Mouse (Mus musculus) midbrain, embryonic 12.5 days (tissue): ENCODE measurements around the gene Klhl3. TPM values are rescaled to one million over a fixed set of nuclear protein-coding genes. Genes with fewer than 3 reads are reported as not detected.
A peak's percentile ranks its signal among the peaks of the same experiment; 100 is the strongest.

Experiments
- ATAC-seq: fragments of 200-750 bp; cut with Nextera tagmentation; 2 replicates; pipeline ENCODE4 v1.8.0; 2017; ENCODE audit warnings: low read depth, moderate TSS enrichment, moderate library complexity; ENCODE audit not compliant: low FRiP score
- H3K27ac ChIP-seq: fragments of 300-500 bp; sonication (generic); replicated peaks from 2 replicates; pipeline ENCODE4 v1.5.1; 2016; ENCODE audit warnings: mild to moderate bottlenecking
- H3K27me3 ChIP-seq: fragments of 300-500 bp; sonication (generic); 2 replicates; pipeline ENCODE4 v1.6.1; 2016; ENCODE audit warnings: mild to moderate bottlenecking
- H3K36me3 ChIP-seq: fragments of 300-500 bp; sonication (generic); 2 replicates; pipeline ENCODE4 v1.6.1; 2016
- H3K4me1 ChIP-seq: fragments of 300-500 bp; sonication (generic); 2 replicates; pipeline ENCODE4 v1.6.1; 2016
- H3K4me2 ChIP-seq: fragments of 300-500 bp; sonication (generic); replicated peaks from 2 replicates; pipeline ENCODE4 v1.6.1; 2016; ENCODE audit warnings: mild to moderate bottlenecking, moderate library complexity
- H3K4me3 ChIP-seq: fragments of 300-500 bp; sonication (generic); 2 replicates; pipeline ENCODE4 v1.5.1; 2016; ENCODE audit warnings: mild to moderate bottlenecking
- H3K9ac ChIP-seq: fragments of 300-500 bp; sonication (generic); replicated peaks from 2 replicates; pipeline ENCODE4 v1.6.1; 2016; ENCODE audit warnings: mild to moderate bottlenecking, moderate library complexity
- H3K9me3 ChIP-seq: fragments of 300-500 bp; sonication (generic); 2 replicates; pipeline ENCODE4 v1.6.1; 2016; ENCODE audit warnings: mild to moderate bottlenecking
- WGBS: fragments of 180-500 bp; shearing (Covaris S2); methylation state at CpG from one replicate; pipeline ENCODE4 v1.1.7; 2016; 5-methylcytosine and 5-hydroxymethylcytosine counted together
- polyA plus RNA-seq: library from polyadenylated mRNA; unstranded; fragments of >200 nt; fragmentation: Nextera tagmentation; extraction: Ambion mirVana; gene quantifications from 2 replicates; pipeline ENCODE4 v1.2.1, GENCODE M21; 2016

Gene Klhl3
- polyA plus RNA-seq, 1 experiment from 2014 or later, result 4.3 TPM

DNA sequence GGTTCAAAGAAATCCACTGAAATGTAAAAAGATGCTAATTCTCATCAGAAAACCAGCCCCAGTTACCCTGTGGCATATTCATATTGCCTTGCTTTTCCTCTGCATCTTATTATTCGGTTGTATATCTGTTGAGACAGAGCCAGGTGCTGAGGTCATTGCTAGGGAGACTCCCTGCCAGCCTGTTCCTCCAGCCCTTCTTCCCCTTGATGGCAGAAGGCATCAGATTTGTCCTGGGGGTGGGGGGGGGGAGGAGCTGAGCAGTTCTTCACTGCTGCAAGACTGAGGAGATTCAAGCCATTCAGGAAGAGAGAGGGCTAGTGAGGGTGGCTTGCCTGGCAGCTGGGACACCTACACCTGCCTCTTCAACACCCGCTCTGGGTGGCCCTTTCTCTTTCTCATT is 101.9 kb downstream of the Klhl3 start:
- Histone ChIP-seq H3K27me3 (no peaks in the 10 kb centered on the region), H3K36me3 (0 out of 2 replicates have a peak, but pooled peaks cover 6% of the 10 kb centered on the region), H3K4me3 (no peak overlapping the region), H3K4me2 (no peak overlapping the region), H3K9ac (no peak overlapping the region), H3K9me3 (no peaks in the 10 kb centered on the region), H3K27ac (no peak overlapping the region), H3K4me1 (peaks cover 2% of the 10 kb centered on the region; the same call in 1 of the 2 replicates)
- ATAC-seq, result no peak
- 61% methylated on average over 2 of the region's 2 CpGs for WGBS

DNA sequence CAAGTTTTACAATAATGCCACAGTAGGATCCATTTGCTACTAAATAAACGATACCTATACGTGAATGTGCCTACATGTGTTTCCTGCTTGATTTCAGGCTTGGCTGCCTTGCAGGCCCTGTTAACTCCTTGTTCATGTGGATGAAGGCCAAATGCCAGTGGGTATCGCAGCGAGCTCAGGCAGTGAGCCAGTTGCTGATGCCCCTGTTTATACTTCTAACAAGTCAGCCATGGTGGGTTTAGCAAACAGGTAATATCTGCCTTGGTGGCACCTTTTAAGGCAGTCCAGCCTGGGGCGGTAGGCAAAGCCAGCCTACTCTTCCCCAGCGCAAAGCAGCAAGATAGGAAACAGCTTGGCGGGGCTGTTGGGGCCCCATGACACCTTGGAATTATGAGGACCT is 103.0 kb downstream of the Klhl3 start:
- H3K9ac ChIP-seq, result no peak overlapping the region
- 94% methylated on average over 7 of the region's 7 CpGs for WGBS
- no peaks in the 10 kb centered on the region for H3K9me3 ChIP-seq
- H3K4me3 ChIP-seq, result no peak overlapping the region
- H3K36me3 ChIP-seq, result 0 out of 2 replicates have a peak, but pooled peaks cover 6% of the 10 kb centered on the region
- H3K4me2 ChIP-seq, result no peak overlapping the region
- no peak overlapping the region for H3K27ac ChIP-seq
- no peak for ATAC-seq
- no peaks in the 10 kb centered on the region for H3K27me3 ChIP-seq
- H3K4me1 ChIP-seq, result peaks cover 2% of the 10 kb centered on the region; the same call in 1 of the 2 replicates

- no peaks in the 10 kb centered on the region for H3K27me3 ChIP-seq
- H3K9ac ChIP-seq, result no peak overlapping the region
- H3K36me3 ChIP-seq, result 0 out of 2 replicates have a peak, but pooled peaks cover 13% of the 10 kb centered on the region
- no peak for ATAC-seq
- no peaks in the 10 kb centered on the region for H3K9me3 ChIP-seq
- peaks cover 2% of the 10 kb centered on the region; the same call in 1 of the 2 replicates for H3K4me1 ChIP-seq
- no peak overlapping the region for H3K4me3 ChIP-seq
- WGBS, result 81% methylated on average over 13 of the region's 13 CpGs
- H3K27ac ChIP-seq, result no peak overlapping the region
- H3K4me2 ChIP-seq, result no peak overlapping the region
Observed at GRCm38 (mm10) chr13:58009275-58009674, 104.1 kb downstream of the Klhl3 start.

DNA sequence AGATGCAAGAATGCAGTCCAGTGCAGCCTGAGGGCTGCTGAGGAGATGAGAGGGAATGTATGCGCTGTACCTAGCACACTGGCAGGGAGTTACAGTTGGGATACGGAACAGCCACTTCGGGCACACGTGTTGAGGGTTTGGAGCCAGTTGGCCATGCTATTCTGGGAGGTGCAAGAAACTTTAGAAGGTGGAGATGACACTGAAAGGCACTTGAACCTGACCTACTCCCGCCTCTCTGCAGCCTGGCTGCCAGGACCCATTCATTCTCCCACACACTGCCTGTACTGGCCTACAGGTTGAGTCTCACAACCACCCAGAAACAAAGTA is 105.4 kb downstream of the Klhl3 start:
- Histone ChIP-seq H3K36me3 (peaks cover 7% of the 10 kb centered on the region; the same call in 1 of the 2 replicates), H3K4me1 (peaks cover 2% of the 10 kb centered on the region), H3K27me3 (no peaks in the 10 kb centered on the region), H3K4me3 (no peak overlapping the region), H3K9ac (no peak overlapping the region), H3K4me2 (no peak overlapping the region), H3K9me3 (no peaks in the 10 kb centered on the region), H3K27ac (no peak overlapping the region)
- WGBS, result 92% methylated on average over 5 of the region's 5 CpGs
- no peak for ATAC-seq

GRCm38 (mm10) chr13:58007256-58008037 is 105.9 kb downstream of the Klhl3 start:
- peaks cover 2% of the 10 kb centered on the region for H3K4me1 ChIP-seq
- H3K9ac ChIP-seq, result no peak overlapping the region
- H3K36me3 ChIP-seq, result peaks cover 7% of the 10 kb centered on the region; the same call in 1 of the 2 replicates
- H3K4me2 ChIP-seq, result no peak overlapping the region
- 68% methylated on average over 15 of the region's 16 CpGs for WGBS
- H3K27me3 ChIP-seq, result no peaks in the 10 kb centered on the region
- ATAC-seq, result no peak
- H3K9me3 ChIP-seq, result no peaks in the 10 kb centered on the region
- H3K27ac ChIP-seq, result no peak overlapping the region
- H3K4me3 ChIP-seq, result no peak overlapping the region

DNA sequence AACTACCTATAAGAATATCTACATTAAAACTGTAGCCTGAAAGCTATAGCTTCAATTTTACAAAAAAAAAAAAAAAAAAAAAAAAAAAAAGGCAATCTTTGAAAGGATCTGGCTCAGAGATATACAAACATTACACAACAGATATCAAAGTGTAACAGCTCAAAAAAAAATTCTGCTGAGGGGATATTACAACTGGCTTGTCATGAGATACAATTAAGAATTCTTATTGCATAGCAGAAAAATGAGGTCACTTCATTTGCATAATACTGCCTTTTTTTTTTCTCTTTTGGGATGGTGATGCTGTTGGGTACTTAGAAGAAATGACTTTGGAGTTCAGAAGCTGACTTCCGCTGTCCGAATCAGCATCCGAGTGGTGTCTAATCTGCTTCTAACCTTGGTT is 111.6 kb downstream of the Klhl3 start:
- no peak overlapping the region for H3K9ac ChIP-seq
- H3K27ac ChIP-seq, result no peak overlapping the region
- 81% methylated on average over 3 of the region's 3 CpGs for whole genome bisulfite sequencing

DNA sequence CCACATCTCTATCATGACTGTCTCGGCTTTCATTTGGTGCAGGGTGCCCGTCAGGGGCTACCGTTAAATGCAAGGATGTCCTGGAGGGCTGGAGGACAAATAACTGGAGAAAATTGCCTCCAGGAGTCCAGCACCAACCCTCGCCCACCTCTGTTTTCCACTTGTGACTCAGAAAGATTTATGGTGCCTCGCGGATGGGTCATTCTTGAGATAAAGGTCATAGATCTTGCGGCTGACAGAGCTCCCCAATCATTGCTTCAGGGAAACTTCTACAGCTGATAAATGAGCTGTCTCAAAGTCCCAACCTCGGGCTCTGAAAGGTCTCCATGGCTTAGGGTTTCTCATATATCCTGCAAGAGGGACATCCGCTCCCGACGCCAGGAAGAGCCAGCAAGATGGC is 116.9 kb downstream of the Klhl3 start:
- ATAC-seq, result no peak
- Histone ChIP-seq H3K27me3 (no peaks in the 10 kb centered on the region), H3K4me1 (no peaks in the 10 kb centered on the region), H3K4me2 (no peak overlapping the region), H3K9ac (no peak overlapping the region), H3K4me3 (no peak overlapping the region), H3K27ac (0 out of 2 replicates have a peak overlapping the region, but pooled peaks have one; percentile 8), H3K9me3 (no peaks in the 10 kb centered on the region), H3K36me3 (no peaks in the 10 kb centered on the region)
- 88% methylated on average over 11 of the region's 11 CpGs for WGBS

More for the DNA sequence above, 111.6 kb downstream of the Klhl3 start:
- H3K36me3 ChIP-seq, result peaks cover 7% of the 10 kb centered on the region; the same call in 1 of the 2 replicates
- no peak for ATAC-seq
- H3K4me2 ChIP-seq, result no peak overlapping the region
- H3K9me3 ChIP-seq, result no peaks in the 10 kb centered on the region
- no peaks in the 10 kb centered on the region for H3K27me3 ChIP-seq
- H3K4me1 ChIP-seq, result no peaks in the 10 kb centered on the region; the same call in 1 of the 2 replicates
- no peak overlapping the region for H3K4me3 ChIP-seq

- Histone ChIP-seq H3K4me3 (no peak overlapping the region), H3K4me2 (no peak overlapping the region), H3K4me1 (no peaks in the 10 kb centered on the region), H3K27me3 (no peaks in the 10 kb centered on the region), H3K9ac (no peak overlapping the region), H3K9me3 (no peaks in the 10 kb centered on the region), H3K36me3 (no peaks in the 10 kb centered on the region), H3K27ac (0 out of 2 replicates have a peak overlapping the region, but pooled peaks have one; percentile 8)
- WGBS, result 79% methylated on average over 13 of the region's 13 CpGs
- no peak for ATAC-seq
Observed at GRCm38 (mm10) chr13:57995864-57996263, 117.5 kb downstream of the Klhl3 start.

GRCm38 (mm10) chr13:57984637-57985036 is 128.8 kb downstream of the Klhl3 start:
- Histone ChIP-seq H3K4me1 (peaks cover 23% of the 10 kb centered on the region), H3K9ac (no peak overlapping the region), H3K4me3 (no peak overlapping the region), H3K9me3 (no peaks in the 10 kb centered on the region), H3K27ac (no peak overlapping the region), H3K4me2 (no peak overlapping the region), H3K36me3 (no peaks in the 10 kb centered on the region), H3K27me3 (no peaks in the 10 kb centered on the region)
- no peak for ATAC-seq
- 58% methylated on average over 10 of the region's 10 CpGs for WGBS

DNA sequence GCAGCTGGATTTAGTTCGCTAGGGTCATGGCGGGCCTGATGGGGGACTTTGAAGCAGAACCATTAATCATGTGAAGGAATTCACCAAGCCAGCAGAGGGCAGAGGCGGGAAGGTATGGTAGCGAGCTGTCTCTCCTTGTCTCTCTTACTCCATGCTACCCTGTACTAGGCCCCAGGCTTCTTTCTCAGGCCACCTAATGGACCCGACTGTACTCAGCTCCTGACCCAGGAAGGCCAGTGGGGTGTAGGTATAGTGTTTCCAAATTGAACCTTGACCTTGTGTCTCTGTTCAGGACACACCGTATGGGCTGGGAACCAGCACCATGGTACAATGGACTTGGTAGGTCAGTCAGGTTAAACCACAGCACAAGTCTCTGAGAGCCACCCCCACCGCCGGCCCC is 129.2 kb downstream of the Klhl3 start:
- WGBS, result 64% methylated on average over 8 of the region's 8 CpGs
- Histone ChIP-seq H3K36me3 (no peaks in the 10 kb centered on the region), H3K27me3 (no peaks in the 10 kb centered on the region), H3K4me2 (no peak overlapping the region), H3K9me3 (no peaks in the 10 kb centered on the region), H3K4me3 (no peak overlapping the region), H3K9ac (no peak overlapping the region), H3K4me1 (peaks cover 25% of the 10 kb centered on the region), H3K27ac (no peak overlapping the region)
- no peak for ATAC-seq

GRCm38 (mm10) chr13:57983330-57983729 is 130.1 kb downstream of the Klhl3 start:
- Histone ChIP-seq H3K9me3 (no peaks in the 10 kb centered on the region), H3K4me2 (no peak overlapping the region), H3K27ac (no peak overlapping the region), H3K4me1 (peaks cover 26% of the 10 kb centered on the region), H3K36me3 (no peaks in the 10 kb centered on the region), H3K9ac (no peak overlapping the region), H3K4me3 (no peak overlapping the region), H3K27me3 (no peaks in the 10 kb centered on the region)
- 75% methylated on average over 12 of the region's 12 CpGs for WGBS
- no peak for ATAC-seq

- H3K9ac ChIP-seq, result no peak overlapping the region
- H3K4me3 ChIP-seq, result no peak overlapping the region
- no peak overlapping the region for H3K27ac ChIP-seq
- peaks cover 26% of the 10 kb centered on the region for H3K4me1 ChIP-seq
- H3K9me3 ChIP-seq, result no peaks in the 10 kb centered on the region
- no peaks in the 10 kb centered on the region for H3K27me3 ChIP-seq
- H3K4me2 ChIP-seq, result no peak overlapping the region
- no peak for ATAC-seq
- H3K36me3 ChIP-seq, result no peaks in the 10 kb centered on the region
- WGBS, result 70% methylated on average over 11 of the region's 11 CpGs
Observed at GRCm38 (mm10) chr13:57982904-57983303, 130.5 kb downstream of the Klhl3 start.
